ENCODE assay signal across 16 mouse cellular contexts in the genomic region with DNA sequence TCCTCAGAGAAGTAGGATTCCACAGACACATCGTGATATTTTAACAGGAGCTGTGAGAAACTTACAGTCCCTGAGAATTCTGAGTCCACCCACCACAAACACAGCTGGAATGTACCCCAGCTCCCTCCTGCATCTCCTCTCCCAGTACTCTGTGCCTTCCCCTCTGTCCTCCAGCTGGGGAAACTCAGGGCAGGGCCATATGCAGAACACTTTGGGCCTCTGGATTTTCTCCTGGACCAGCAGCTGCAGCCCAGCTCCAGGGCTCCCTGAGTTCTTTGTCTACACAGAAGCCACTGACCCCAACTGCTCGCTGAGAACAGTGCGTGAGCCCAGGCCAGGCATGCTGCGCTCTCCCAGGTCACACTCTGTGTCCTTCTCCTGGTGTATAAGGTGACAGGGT.
"Had no signal": no experiment of that assay in that cellular context is flagged by ENCODE, and none has a peak within 500 bp of the region (broad histone marks: within the 10 kb centered on the region; RNA-seq: fewer than 3 reads in every experiment).

No protein-coding gene starts in this region.

- H3K4me1 ChIP-seq: midbrain, embryonic 13.5 days; neural tube, embryonic 15.5 days had no signal

- H3K27me3 ChIP-seq: liver, embryonic 15.5 days; midbrain, embryonic 13.5 days; neural tube, embryonic 15.5 days had no signal

- H3K27ac ChIP-seq: liver, embryonic 15.5 days; midbrain, embryonic 13.5 days; neural tube, embryonic 15.5 days had no signal

- ATAC-seq: lung, postnatal 0 days; midbrain, embryonic 13.5 days had no signal

- H3K9me3 ChIP-seq: liver, embryonic 15.5 days; midbrain, embryonic 13.5 days; neural tube, embryonic 15.5 days had no signal

- H3K36me3 ChIP-seq: liver, embryonic 15.5 days; midbrain, embryonic 13.5 days; neural tube, embryonic 15.5 days had no signal

- DNase-seq: kidney, adult 11 months; kidney, adult 9 months; kidney, postnatal 25 days; layer of hippocampus, adult 9-11 months; layer of hippocampus, postnatal 36 days; lung, adult 2 months; lung, postnatal 36 days; right cerebral cortex, adult 18-20 months; right cerebral cortex, postnatal 25 days; thymus, postnatal 36 days had no signal

- H3K4me3 ChIP-seq: liver, embryonic 15.5 days; midbrain, embryonic 13.5 days; myocyte; neural tube, embryonic 15.5 days had no signal

- H3K9ac ChIP-seq: liver, embryonic 15.5 days; midbrain, embryonic 13.5 days; neural tube, embryonic 15.5 days had no signal

- H3K4me2 ChIP-seq: liver, embryonic 11.5 days; liver, embryonic 15.5 days; midbrain, embryonic 13.5 days; neural tube, embryonic 15.5 days had no signal
